Mouse (Mus musculus): ENCODE data around the gene Zfp580.
A peak's percentile ranks its signal among the peaks of the same experiment; 100 is the strongest.
"Not testable (repeated sequence)": the region's sequence is repeated elsewhere in the genome, so short reads cannot be mapped to it uniquely, and the experiment has no call there.

Zfp580 gene

GRCm38 (mm10) chr7:5064886-5065285 is 13.5 kb downstream of the Zfp580 start:
- no peak for DNase-seq (ENCODE audit: low spot score)

GRCm38 (mm10) chr7:5073586-5073985 is 22.2 kb downstream of the Zfp580 start:
- DNase-seq (ENCODE audit: low spot score): no peak

GRCm38 (mm10) chr7:5074984-5075383 is 23.6 kb downstream of the Zfp580 start:
- no peak for DNase-seq (ENCODE audit: low spot score)

- peak; percentile 67 for DNase-seq (ENCODE audit: low spot score)
Measured at GRCm38 (mm10) chr7:5076931-5077330, 25.6 kb downstream of the Zfp580 start.

GRCm38 (mm10) chr7:5079365-5080009 is 28.1 kb downstream of the Zfp580 start:
- not testable (repeated sequence) for DNase-seq (ENCODE audit: low spot score)

GRCm38 (mm10) chr7:5080010-5080751 is 28.8 kb downstream of the Zfp580 start, which contains the start of gene Epn1:
TSS of gene Epn1 (plus strand) at chr7:5080235.
- DNase-seq (ENCODE audit: low spot score): peak; percentile 92

GRCm38 (mm10) chr7:5080815-5081214 is 29.5 kb downstream of the Zfp580 start:
- no peak for DNase-seq (ENCODE audit: low spot score)

GRCm38 (mm10) chr7:5081241-5081640 is 29.9 kb downstream of the Zfp580 start:
- peak; percentile 77 for DNase-seq (ENCODE audit: low spot score)

GRCm38 (mm10) chr7:5081939-5082338 is 30.6 kb downstream of the Zfp580 start:
- no peak for DNase-seq (ENCODE audit: low spot score)

- DNase-seq (ENCODE audit: low spot score): no peak
Measured at GRCm38 (mm10) chr7:5083325-5084105, 32.2 kb downstream of the Zfp580 start.

- DNase-seq (ENCODE audit: low spot score): no peak
Measured at GRCm38 (mm10) chr7:5085512-5085911, 34.2 kb downstream of the Zfp580 start.

GRCm38 (mm10) chr7:5086921-5087440 is 35.6 kb downstream of the Zfp580 start:
- no peak for DNase-seq (ENCODE audit: low spot score)

- no peak for DNase-seq (ENCODE audit: low spot score)
Measured at GRCm38 (mm10) chr7:5087886-5088285, 36.5 kb downstream of the Zfp580 start.

- DNase-seq (ENCODE audit: low spot score): no peak
Measured at GRCm38 (mm10) chr7:5089853-5090252, 38.5 kb downstream of the Zfp580 start.

- DNase-seq (ENCODE audit: low spot score): no peak
Measured at GRCm38 (mm10) chr7:5091008-5091728, 39.8 kb downstream of the Zfp580 start.

GRCm38 (mm10) chr7:5092381-5092780 is 41.0 kb downstream of the Zfp580 start:
- DNase-seq (ENCODE audit: low spot score): no peak

- DNase-seq (ENCODE audit: low spot score): no peak
Measured at GRCm38 (mm10) chr7:5092831-5093510, 41.6 kb downstream of the Zfp580 start.

GRCm38 (mm10) chr7:5098769-5099168 is 47.4 kb downstream of the Zfp580 start:
- DNase-seq (ENCODE audit: low spot score): no peak

- DNase-seq (ENCODE audit: low spot score): no peak
Measured at GRCm38 (mm10) chr7:5099796-5100195, 48.5 kb downstream of the Zfp580 start.

- no peak for DNase-seq (ENCODE audit: low spot score)
Measured at GRCm38 (mm10) chr7:5101066-5101663, 49.8 kb downstream of the Zfp580 start.

- DNase-seq (ENCODE audit: low spot score): no peak
Measured at GRCm38 (mm10) chr7:5102564-5102963, 51.2 kb downstream of the Zfp580 start.

Measured in c-Kit-positive CD71-positive TER-119-positive erythroid progenitor cells, embryonic 14.5 days (primary cell).